Mouse (Mus musculus) cerebellum, postnatal 25 days (tissue): ENCODE data around the gene Pdia5.

Source experiments
- DNase-seq, 2 experiments: peaks; one replicate each; pipeline ENCODE4 v3.0.0; 2021; ENCODE audit warnings: mixed read lengths in 2 of 2

The Pdia5 gene

DNA sequence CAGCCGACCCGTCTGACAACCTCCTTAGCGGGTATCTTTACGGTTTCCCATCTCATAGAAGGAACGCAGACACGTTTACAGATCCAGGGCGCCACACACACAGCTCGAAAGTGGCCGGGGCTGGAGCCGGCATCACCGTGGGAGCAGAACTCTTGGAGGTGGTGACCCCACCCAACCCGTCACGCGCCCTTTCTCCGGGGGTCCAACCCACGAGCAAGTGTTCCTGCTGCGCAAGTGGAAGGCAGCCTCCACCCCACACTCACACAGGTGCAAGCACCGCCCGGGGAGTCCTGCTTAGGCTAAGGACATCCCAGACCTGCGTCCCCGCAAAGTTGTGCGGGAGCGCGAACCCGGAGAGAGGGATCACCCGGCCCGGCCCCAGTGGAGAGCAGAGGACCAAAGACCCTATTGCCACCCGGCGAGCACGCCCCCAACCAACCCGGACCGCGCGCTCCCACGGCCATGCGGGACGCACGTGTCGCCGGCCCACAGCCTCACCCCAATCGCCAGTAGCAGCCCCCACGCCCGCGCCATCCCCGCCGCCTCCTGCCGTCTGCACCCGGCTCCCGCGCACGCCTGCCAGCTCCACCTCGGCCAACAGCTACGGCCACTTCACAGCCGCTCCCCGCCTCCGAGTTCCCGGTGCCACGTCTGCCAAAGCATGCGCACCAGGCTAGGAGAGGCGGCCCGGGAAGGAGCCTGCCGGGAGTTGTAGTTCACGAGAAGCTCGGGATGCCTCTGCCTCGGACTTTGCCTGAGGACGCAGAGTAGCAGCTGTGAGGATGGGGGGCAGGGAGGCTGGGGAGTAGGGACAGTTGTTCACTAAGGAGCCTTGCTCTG, at the start of gene Pdia5:
Gene Pdia5, minus strand, starts transcription at position 643 of the 840 bp plus-strand sequence.
- DNase-seq = peak; percentile 90 to 94

DNA sequence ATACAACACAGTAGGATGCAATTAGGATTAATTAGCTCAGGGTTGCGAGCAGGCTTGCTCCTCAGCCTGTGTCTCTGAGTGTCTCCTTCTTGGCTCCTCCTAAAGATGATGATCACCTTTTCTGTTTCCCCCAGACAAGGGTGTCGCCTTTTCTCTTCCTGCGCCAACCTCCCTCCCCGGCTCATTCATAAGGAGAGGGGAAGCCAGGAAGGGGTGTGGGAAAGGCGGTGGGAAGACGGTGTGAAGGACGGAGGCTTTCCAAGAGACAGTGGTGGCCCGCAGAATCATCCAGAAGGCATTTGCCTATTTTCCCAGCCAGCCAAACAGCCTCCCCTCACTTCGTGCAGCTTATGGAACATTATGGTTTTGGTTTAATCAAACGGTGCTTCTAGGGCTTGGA, 48.4 kb upstream of the Pdia5 start:
- DNase-seq = no peak

GRCm38 (mm10) chr16:35537651-35538050, 47.0 kb upstream of the Pdia5 start:
- DNase-seq = no peak

GRCm38 (mm10) chr16:35534630-35535029, 44.0 kb upstream of the Pdia5 start:
- no peak for DNase-seq

- no peak for DNase-seq
These were observed 33.5 kb upstream of the Pdia5 start for GRCm38 (mm10) chr16:35524200-35524599.

DNA sequence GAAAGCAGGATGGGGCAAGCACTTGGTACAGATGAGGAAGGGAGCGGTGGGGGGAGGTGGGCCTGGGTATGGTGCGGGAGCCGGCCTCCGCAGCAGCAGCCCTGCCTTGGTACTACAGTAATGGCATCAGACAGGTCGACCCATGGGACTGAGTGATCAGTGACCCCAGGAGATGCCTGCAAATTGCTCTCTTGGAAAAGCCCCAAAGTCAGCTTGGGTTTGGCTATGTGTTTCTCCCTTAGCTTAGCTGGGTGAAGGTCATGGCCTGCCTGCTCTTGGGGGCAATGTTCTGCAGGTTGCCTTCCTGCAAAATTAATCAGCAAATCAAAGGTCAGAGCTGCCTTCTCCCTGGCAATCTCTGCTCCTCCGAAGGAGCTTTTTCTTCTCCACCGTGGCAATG, 28.6 kb upstream of the Pdia5 start:
- DNase-seq = no peak

- DNase-seq = no peak
These were observed 27.6 kb upstream of the Pdia5 start for GRCm38 (mm10) chr16:35517976-35518951.

DNA sequence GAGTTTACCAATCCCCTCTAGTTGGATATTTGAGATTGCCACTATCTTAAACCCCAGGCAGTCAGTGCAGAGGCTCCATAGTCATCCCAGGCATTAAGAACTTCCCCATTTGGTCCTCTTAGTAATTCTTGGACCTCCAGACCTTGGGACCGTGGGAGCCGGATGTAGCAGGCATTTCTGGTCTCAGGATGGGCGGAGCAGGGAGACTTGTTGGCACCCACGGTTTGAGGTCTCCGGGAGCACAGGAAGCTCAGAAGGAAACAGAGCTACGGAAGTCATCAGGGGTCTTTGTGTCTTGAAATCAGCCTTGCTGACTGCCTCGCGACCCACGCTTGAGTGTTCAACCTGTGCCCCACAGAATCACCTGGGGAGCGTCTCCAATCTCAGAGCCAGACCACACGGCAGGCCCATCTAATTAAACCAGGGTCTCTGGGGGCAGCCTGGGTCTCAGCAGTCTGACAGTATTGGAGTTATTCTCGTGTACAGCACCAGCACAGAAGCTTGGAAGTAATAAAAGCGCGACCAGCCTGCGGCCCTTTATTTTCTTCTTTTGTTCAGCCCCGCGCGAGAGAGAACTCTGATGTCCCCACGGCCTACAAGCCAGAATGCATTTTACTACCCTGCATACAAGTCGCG, 25.4 kb upstream of the Pdia5 start:
- DNase-seq = no peak

GRCm38 (mm10) chr16:35509331-35510070, 18.8 kb upstream of the Pdia5 start:
- no peak for DNase-seq

DNA sequence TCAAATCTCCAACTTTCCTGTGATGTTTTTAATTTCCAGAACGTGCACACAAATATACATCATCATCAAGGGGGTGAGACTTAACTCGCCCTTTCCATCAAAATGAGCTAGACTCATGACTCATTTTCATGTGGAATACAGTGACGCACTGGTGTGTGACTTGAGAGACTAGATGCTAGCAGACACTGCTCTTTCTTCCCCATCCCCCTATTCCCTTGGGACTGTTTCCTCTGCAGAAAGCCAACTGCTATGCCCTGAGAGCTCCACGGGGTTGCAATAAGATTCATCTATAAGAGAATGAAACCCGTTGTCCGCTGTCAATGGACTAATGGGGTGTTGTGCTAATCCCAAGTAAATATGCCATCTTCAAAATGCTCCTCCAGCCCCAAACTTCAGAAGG, 17.9 kb upstream of the Pdia5 start:
- no peak for DNase-seq

DNA sequence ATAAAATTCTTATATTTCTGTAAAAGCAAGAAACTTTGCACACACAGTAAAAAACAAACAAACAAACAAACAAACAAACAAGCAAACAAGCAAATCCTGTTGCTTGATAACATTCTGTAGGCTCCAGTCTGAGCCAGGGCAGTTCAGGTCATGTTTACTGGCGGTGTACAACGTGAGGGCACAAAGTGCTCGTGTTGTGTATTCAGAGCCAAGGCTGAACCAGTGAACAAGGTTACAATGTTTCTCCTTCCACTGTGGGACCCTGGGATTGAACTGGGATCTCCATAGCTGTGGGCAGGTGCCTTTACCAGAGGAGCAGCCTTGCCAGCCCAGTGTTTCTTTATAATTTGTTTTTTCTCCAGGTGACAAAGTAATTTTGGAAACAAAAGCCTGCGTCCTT, 15.1 kb upstream of the Pdia5 start:
- DNase-seq = no peak

GRCm38 (mm10) chr16:35504266-35504665, 13.6 kb upstream of the Pdia5 start:
- no peak for DNase-seq

- DNase-seq = no peak
These were observed 11.8 kb upstream of the Pdia5 start for GRCm38 (mm10) chr16:35502456-35502855.

- no peak for DNase-seq
These were observed 10.6 kb upstream of the Pdia5 start for GRCm38 (mm10) chr16:35501106-35501760.

DNA sequence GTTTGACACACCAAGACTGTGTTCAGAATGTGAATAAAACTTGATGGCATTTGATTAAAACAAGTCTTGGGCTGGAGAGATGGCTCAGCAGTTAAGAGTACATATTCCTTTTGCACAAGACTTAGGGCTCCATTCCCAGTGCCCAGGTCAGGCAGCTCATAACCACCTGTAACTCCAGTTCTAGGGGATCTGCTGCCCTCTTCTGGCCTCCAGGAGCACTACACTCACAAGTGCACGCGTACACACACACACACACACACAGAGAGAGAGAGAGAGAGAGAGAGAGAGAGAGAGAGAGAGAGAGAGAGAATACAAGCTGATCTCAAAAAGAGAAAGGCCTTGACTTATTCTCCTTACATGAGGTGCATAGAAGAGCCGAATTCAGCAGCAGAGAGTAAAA, 9.7 kb upstream of the Pdia5 start:
- DNase-seq = no peak

- no peak for DNase-seq
These were observed 880 bp downstream of the Pdia5 start for GRCm38 (mm10) chr16:35489793-35490192.

GRCm38 (mm10) chr16:35489066-35489718, 1.5 kb downstream of the Pdia5 start:
- DNase-seq = no peak

DNA sequence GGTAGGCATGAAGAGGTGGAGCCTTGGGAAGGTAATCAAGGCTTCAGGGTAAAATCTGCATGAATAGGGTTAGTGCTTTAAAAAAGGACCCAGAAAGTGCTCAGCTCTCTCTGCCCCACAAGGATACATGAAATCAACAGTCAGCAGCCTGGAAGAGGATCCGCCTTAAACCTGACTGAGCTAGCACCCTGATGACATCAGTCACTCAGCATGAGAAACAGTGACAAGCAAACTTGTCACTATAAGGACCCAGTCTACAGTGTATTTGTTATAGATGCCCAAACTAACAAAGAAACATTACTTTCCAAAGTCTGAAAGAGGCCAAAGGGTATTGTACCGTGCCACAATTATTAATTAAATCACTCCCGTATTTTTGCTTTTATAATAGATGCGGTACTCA, 2.9 kb downstream of the Pdia5 start:
- no peak for DNase-seq

GRCm38 (mm10) chr16:35487056-35487455, 3.6 kb downstream of the Pdia5 start:
- no peak for DNase-seq

GRCm38 (mm10) chr16:35485711-35486110, 5.0 kb downstream of the Pdia5 start:
- no peak for DNase-seq

GRCm38 (mm10) chr16:35484526-35485233, 6.0 kb downstream of the Pdia5 start:
- DNase-seq = no peak
